Mouse (Mus musculus): ENCODE results near the gene Tomm40. TPM values are rescaled to one million over a fixed set of nuclear protein-coding genes. Genes with fewer than 3 reads are reported as not detected.

Gene Tomm40
- total and polyA plus RNA-seq, 2 experiments from 2014 or later, result 164 to 172 TPM

DNA sequence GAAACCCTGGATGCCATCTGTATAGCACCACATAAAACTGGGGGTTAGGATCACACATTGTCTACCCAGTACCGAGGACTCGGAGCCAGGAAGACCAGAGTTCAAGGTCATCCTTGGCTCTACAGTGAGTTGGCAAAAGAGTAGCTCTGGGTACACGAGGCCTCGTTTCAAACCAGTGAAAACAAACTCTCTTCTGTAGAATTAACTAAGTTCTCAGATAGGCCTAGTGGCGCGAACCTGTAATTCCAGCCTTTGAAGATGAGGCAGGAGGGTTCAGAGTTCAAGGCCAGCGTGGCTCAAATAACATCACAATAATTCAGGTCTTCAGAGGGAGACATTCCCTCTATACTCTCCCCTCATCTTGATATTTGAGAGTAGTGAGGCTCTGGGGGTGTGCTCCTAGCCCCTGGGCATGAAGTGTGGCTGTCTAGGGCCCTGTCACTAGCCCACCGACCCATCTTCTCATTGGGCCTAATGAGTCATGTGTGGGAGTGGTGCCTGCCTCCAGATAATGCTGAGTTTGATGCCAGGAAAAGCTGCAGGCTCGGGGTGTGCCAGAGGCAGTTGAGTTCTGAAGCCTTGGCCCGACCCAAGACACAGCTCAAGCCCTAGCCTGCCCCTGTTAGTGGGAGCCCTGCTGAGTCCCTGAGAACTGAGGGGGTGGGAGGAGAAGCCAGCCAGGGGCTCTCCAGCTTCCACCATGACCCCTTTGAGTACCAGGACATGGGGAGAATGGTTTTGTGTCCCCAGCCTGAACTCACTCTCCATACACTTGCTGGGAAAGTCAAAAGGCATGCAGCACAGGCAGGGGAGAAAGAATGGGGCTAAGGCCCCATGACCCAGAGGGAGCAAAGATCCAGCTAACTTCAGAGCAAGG lies 20.7 kb downstream of the Tomm40 start:
- Histone ChIP-seq H3K27ac (ENCODE audit: low read depth) (peak overlapping the region; percentile 63), H3K9ac (replicated peaks; ENCODE audit: low read depth, low read length) (no peak overlapping the region), H3K36me3 (replicated peaks; ENCODE audit: control insufficient read depth, insufficient read depth, low read length) (peaks cover 6% of the 10 kb centered on the region; the same call in 1 of the 2 replicates), H3K4me1 (ENCODE audit: control insufficient read depth, insufficient read depth) (peaks cover 36% of the 10 kb centered on the region), H3K27me3 (ENCODE audit: control insufficient read depth, insufficient read depth, low read length) (no peaks in the 10 kb centered on the region), H3K4me2 (ENCODE audit: low read depth, low read length) (no peak overlapping the region), H3K4me3 (ENCODE audit: low read depth, low read length) (no peak overlapping the region), H3K9me3 (replicated peaks; ENCODE audit: control insufficient read depth, low read length) (no peaks in the 10 kb centered on the region)
- DNase-seq (ENCODE audit: low spot score), result no peak
- WGBS, result 64% methylated on average over 10 of the region's 10 CpGs
- TF ChIP-seq CTCF (IDR thresholded peaks at IDR 0.05; ENCODE audit: low read depth) (no peak), EP300 (IDR thresholded peaks at IDR 0.05; ENCODE audit: low read depth) (no peak)
- ATAC-seq (ENCODE audit: insufficient read depth, low read depth), result no peak

DNA sequence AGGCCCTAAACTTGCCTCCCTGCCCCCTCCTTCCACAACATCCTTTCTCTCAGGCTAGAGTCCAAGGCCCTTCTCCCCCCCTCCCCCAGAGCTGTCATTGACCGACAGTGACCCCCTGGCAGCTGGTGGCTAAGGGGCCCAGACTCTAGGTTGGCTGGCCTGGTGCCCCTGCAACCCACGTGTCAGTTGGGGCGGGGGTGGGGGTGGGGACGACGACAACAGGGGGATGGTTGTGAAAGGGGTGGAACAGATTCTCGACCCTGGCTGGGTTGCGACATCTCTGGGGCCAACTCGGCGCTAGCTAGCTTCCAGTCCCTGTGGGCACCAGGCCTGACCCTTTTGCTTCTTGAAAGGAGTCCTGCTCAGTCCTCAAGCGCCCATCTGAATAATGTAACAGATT lies 21.8 kb downstream of the Tomm40 start:
- TF ChIP-seq EP300 (IDR thresholded peaks at IDR 0.05; ENCODE audit: low read depth), result no peak
- DNase-seq (ENCODE audit: low spot score) (peak; percentile 51), ATAC-seq (ENCODE audit: insufficient read depth, low read depth) (peak; percentile 58)
- Histone ChIP-seq H3K36me3 (replicated peaks; ENCODE audit: control insufficient read depth, insufficient read depth, low read length) (peaks cover 6% of the 10 kb centered on the region; the same call in 1 of the 2 replicates), H3K27ac (ENCODE audit: low read depth) (peak overlapping the region; percentile 63), H3K9ac (replicated peaks; ENCODE audit: low read depth, low read length) (no peak overlapping the region; the same call in 1 of the 2 replicates), H3K4me2 (ENCODE audit: low read depth, low read length) (no peak overlapping the region), H3K4me1 (ENCODE audit: control insufficient read depth, insufficient read depth) (peaks cover 24% of the 10 kb centered on the region), H3K9me3 (replicated peaks; ENCODE audit: control insufficient read depth, low read length) (no peaks in the 10 kb centered on the region), H3K27me3 (ENCODE audit: control insufficient read depth, insufficient read depth, low read length) (no peaks in the 10 kb centered on the region), H3K4me3 (ENCODE audit: low read depth, low read length) (no peak overlapping the region)
- 24% methylated on average over 10 of the region's 10 CpGs for WGBS

DNA sequence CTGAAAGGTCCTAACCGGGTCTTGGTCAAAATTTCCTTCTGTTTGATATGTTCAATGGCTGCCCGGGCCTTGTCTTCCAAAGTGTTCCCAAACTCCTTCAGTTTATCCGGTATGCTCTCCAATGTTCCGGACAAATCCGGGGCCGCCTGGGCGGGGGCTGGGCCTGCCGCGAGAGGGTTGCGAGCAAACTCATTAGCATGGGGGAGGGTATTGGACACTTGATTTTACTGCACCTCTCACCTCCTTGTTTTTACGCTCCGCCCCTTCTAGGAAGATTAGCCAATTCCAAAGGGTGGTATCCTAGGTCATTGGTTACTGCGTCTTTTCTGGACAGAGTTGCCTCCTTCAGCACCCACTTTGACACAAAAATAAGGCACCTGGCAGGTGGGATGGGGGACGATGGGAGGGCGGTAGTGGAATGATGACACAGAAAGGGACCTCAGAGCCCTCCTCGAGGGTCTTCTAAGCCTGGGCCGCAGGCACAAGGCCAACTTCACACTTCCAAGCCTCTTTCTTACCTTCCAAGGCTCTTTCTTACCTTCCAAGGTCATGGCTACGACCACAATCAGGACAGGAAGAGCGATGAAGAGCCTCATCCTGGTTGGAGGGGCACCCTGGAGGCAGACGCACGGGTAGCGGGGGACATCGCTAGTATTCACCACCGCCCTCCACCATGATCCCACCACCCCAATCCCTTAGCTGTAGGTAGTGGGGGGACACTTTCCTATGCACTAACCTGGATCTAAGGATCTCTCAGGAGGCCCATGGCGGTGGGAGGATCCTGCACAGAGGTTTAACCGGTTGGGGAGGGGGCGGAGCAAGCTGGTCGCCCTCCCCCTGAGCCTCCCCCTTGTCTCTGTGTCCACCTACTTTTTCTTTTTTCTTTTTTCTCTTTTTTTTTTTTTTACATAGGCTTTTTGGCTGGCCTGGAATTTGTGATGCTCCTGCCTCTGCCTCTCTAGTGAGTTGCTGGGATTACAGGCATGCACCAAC lies 23.1 kb downstream of the Tomm40 start, which contains the start of gene Apoc1:
TSS of gene Apoc1 (minus strand) at position 788 of the 993 bp plus-strand sequence.
- no peak within 1 kb of the TSS for H3K4me3 ChIP-seq (ENCODE audit: low read depth, low read length)
- WGBS, result 56% methylated on average over 28 of the region's 28 CpGs
- TF ChIP-seq CTCF (IDR thresholded peaks at IDR 0.05; ENCODE audit: low read depth), result no peak
- no peak for TF ChIP-seq EP300 (IDR thresholded peaks at IDR 0.05; ENCODE audit: low read depth)

GRCm38 (mm10) chr7:19691434-19691833 lies 23.8 kb downstream of the Tomm40 start:
- H3K4me1 ChIP-seq (ENCODE audit: control insufficient read depth, insufficient read depth), result peaks cover 18% of the 10 kb centered on the region
- H3K36me3 ChIP-seq (replicated peaks; ENCODE audit: control insufficient read depth, insufficient read depth, low read length), result peaks cover 2% of the 10 kb centered on the region; the same call in 1 of the 2 replicates
- no peak overlapping the region for H3K9ac ChIP-seq (replicated peaks; ENCODE audit: low read depth, low read length)
- H3K4me3 ChIP-seq (ENCODE audit: low read depth, low read length), result no peak overlapping the region
- H3K4me2 ChIP-seq (ENCODE audit: low read depth, low read length), result no peak overlapping the region
- H3K27ac ChIP-seq (ENCODE audit: low read depth), result no peak overlapping the region
- no peaks in the 10 kb centered on the region for H3K27me3 ChIP-seq (ENCODE audit: control insufficient read depth, insufficient read depth, low read length)
- H3K9me3 ChIP-seq (replicated peaks; ENCODE audit: control insufficient read depth, low read length), result no peaks in the 10 kb centered on the region
- DNase-seq (ENCODE audit: low spot score) (no peak), ATAC-seq (ENCODE audit: insufficient read depth, low read depth) (no peak)
- TF ChIP-seq CTCF (IDR thresholded peaks at IDR 0.05; ENCODE audit: low read depth) (no peak), EP300 (IDR thresholded peaks at IDR 0.05; ENCODE audit: low read depth) (no peak)
- 71% methylated on average over 6 of the region's 6 CpGs for WGBS

More for the DNA sequence above, 23.1 kb downstream of the Tomm40 start, which contains the start of gene Apoc1:
- peaks cover 18% of the 10 kb centered on the region for H3K4me1 ChIP-seq (ENCODE audit: control insufficient read depth, insufficient read depth)
- H3K9me3 ChIP-seq (replicated peaks; ENCODE audit: control insufficient read depth, low read length), result no peaks in the 10 kb centered on the region
- no peak within 1 kb of the TSS for H3K4me2 ChIP-seq (ENCODE audit: low read depth, low read length)
- ATAC-seq (ENCODE audit: insufficient read depth, low read depth) (no peak), DNase-seq (ENCODE audit: low spot score) (no peak)
- H3K9ac ChIP-seq (replicated peaks; ENCODE audit: low read depth, low read length), result no peak within 1 kb of the TSS; the same call in 1 of the 2 replicates
- H3K27ac ChIP-seq (ENCODE audit: low read depth), result peak within 1 kb of the TSS; percentile 63
- no peaks in the 10 kb centered on the region for H3K27me3 ChIP-seq (ENCODE audit: control insufficient read depth, insufficient read depth, low read length)
- H3K36me3 ChIP-seq (replicated peaks; ENCODE audit: control insufficient read depth, insufficient read depth, low read length), result peaks cover 6% of the 10 kb centered on the region; the same call in 1 of the 2 replicates

DNA sequence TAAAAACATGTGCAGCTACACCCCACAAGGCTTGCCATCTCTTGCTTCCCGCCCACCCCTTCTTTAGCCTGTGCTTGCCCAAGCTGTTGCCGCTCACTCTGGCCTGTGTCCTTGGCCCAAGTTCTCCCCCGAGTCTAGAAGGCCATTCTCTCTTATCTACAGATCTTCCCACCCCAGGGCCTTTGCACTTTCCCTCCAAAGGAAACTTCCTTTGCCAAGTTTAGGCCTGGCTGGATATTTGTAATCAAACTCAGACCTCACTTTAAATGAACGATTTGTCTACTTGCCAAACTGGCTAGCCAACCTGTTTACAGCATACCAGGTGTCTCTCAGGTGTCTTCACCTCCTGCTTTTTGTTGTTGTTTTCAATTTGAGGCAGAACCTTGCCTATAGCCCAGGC lies 24.4 kb downstream of the Tomm40 start:
- H3K4me1 ChIP-seq (ENCODE audit: control insufficient read depth, insufficient read depth), result peaks cover 18% of the 10 kb centered on the region

More for the DNA sequence above, 24.4 kb downstream of the Tomm40 start:
- H3K36me3 ChIP-seq (replicated peaks; ENCODE audit: control insufficient read depth, insufficient read depth, low read length), result no peaks in the 10 kb centered on the region
- no peak overlapping the region for H3K9ac ChIP-seq (replicated peaks; ENCODE audit: low read depth, low read length)
- no peak overlapping the region for H3K4me2 ChIP-seq (ENCODE audit: low read depth, low read length)
- TF ChIP-seq EP300 (IDR thresholded peaks at IDR 0.05; ENCODE audit: low read depth), result no peak
- TF ChIP-seq CTCF (IDR thresholded peaks at IDR 0.05; ENCODE audit: low read depth), result no peak
- WGBS, result 74% methylated on average over 4 of the region's 4 CpGs
- ATAC-seq (ENCODE audit: insufficient read depth, low read depth) (no peak), DNase-seq (ENCODE audit: low spot score) (no peak)
- H3K27ac ChIP-seq (ENCODE audit: low read depth), result no peak overlapping the region
- H3K4me3 ChIP-seq (ENCODE audit: low read depth, low read length), result no peak overlapping the region
- no peaks in the 10 kb centered on the region for H3K27me3 ChIP-seq (ENCODE audit: control insufficient read depth, insufficient read depth, low read length)
- H3K9me3 ChIP-seq (replicated peaks; ENCODE audit: control insufficient read depth, low read length), result no peaks in the 10 kb centered on the region
